Mouse (Mus musculus): ENCODE results near the gene Krtap19-9b. TPM values are rescaled to one million over a fixed set of nuclear protein-coding genes. Genes with fewer than 3 reads are reported as not detected.

Gene Krtap19-9b
- not detected in 2 replicates for polyA plus RNA-seq (2011; ENCODE audit: insufficient read depth, insufficient read length, low read depth, missing spikeins)

DNA sequence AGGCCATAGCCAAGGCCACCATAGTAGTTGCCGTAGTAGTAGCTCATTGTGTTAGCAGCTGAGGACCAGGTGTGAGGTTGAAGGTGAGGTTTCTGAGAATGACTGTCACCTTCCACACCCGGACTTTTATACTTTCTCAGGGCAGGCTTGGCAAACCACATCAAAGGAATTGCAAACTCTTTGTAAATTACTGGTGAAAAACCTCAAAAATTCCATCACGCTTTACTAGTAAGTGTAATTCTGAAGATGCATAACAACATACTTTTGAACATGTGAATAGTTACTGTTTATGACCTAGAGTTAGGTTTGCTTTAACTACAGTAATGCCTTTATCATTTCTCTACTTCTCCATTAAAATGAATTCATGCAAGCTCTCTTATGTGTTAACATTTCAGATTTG is at the start of gene Krtap19-9b:
Krtap19-9b (minus strand) TSS at position 101 of the 400 bp plus-strand sequence.
- Histone ChIP-seq H3K36me3 (ENCODE audit: control insufficient read depth, insufficient read depth, low read length, poor library complexity, severe bottlenecking) (no peaks in the 10 kb centered on the region), H3K9me3 (replicated peaks; ENCODE audit: control insufficient read depth, insufficient read depth, low read length, poor library complexity, severe bottlenecking) (no peaks in the 10 kb centered on the region)
- TF ChIP-seq EP300 (IDR thresholded peaks at IDR 0.05; ENCODE audit: insufficient read depth, low read depth, low read length), result no peak
- no peak for TF ChIP-seq CTCF (IDR thresholded peaks at IDR 0.05; ENCODE audit: low read depth, low read length)
- no peak for TF ChIP-seq POLR2A (IDR thresholded peaks at IDR 0.05; ENCODE audit: insufficient read depth, low read length)

DNA sequence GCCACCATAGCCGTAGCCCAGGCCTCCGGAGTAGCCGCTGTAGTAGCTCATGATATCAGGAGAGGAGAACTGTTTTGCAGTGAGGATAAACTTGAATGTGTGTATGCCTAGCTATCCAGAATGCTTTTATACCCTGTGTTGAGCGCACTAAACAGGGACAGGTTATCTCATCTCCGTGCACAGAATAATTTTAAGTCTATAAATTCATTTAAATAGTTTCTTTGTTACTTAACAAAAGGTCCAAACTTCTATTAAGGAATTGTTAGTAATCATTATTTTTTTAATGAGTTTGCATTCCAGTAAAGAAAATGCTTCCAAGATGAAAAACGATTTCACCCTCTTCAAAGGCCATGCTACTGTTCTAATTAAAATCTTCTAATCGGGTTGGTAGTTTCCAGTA is 30.7 kb upstream of the Krtap19-9b start, which contains the start of gene Krtap16-3:
Krtap16-3 (minus strand) TSS at position 101 of the 400 bp plus-strand sequence.
- TF ChIP-seq POLR2A (IDR thresholded peaks at IDR 0.05; ENCODE audit: insufficient read depth, low read length), result no peak
- no peak for TF ChIP-seq EP300 (IDR thresholded peaks at IDR 0.05; ENCODE audit: insufficient read depth, low read depth, low read length)
- TF ChIP-seq CTCF (IDR thresholded peaks at IDR 0.05; ENCODE audit: low read depth, low read length), result no peak
- Histone ChIP-seq H3K27ac (ENCODE audit: insufficient read depth, low read length) (no peak within 1 kb of the TSS), H3K9me3 (replicated peaks; ENCODE audit: control insufficient read depth, insufficient read depth, low read length, poor library complexity, severe bottlenecking) (peaks cover 4% of the 10 kb centered on the region), H3K9ac (ENCODE audit: low read depth, poor library complexity, severe bottlenecking) (no peak within 1 kb of the TSS), H3K27me3 (ENCODE audit: control insufficient read depth, insufficient read depth, low read length, poor library complexity, severe bottlenecking) (no peaks in the 10 kb centered on the region), H3K4me1 (ENCODE audit: control insufficient read depth, insufficient read depth, low read length) (no peaks in the 10 kb centered on the region), H3K4me3 (ENCODE audit: low read depth, low read length) (no peak within 1 kb of the TSS), H3K36me3 (ENCODE audit: control insufficient read depth, insufficient read depth, low read length, poor library complexity, severe bottlenecking) (no peaks in the 10 kb centered on the region)

More for the DNA sequence above, at the start of gene Krtap19-9b:
- no peak within 1 kb of the TSS for H3K4me3 ChIP-seq (ENCODE audit: low read depth, low read length)
- H3K4me1 ChIP-seq (ENCODE audit: control insufficient read depth, insufficient read depth, low read length), result no peaks in the 10 kb centered on the region
- no peak within 1 kb of the TSS for H3K9ac ChIP-seq (ENCODE audit: low read depth, poor library complexity, severe bottlenecking)
- H3K27ac ChIP-seq (ENCODE audit: insufficient read depth, low read length), result no peak within 1 kb of the TSS
- H3K27me3 ChIP-seq (ENCODE audit: control insufficient read depth, insufficient read depth, low read length, poor library complexity, severe bottlenecking), result no peaks in the 10 kb centered on the region

DNA sequence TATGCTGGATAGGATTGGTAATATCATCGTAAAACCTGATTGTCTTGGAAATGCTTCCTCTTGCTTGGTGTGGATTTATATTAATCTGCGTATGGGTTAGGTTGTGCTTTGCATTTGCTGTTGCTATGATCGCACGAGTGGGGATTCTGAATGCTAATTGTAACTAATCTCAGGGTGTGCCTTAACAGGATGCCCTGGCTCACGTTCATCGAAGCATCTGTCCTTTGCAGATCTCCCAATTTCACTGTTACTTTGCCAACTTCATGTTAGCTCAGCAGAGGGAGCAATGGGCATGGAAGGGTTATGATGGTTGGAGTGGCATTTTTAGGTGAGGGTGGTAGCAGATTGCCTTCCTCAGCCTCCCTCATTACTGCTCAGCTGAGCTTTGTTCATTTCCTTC is 9.0 kb upstream of the Krtap19-9b start:
- Histone ChIP-seq H3K36me3 (ENCODE audit: control insufficient read depth, insufficient read depth, low read length, poor library complexity, severe bottlenecking) (no peaks in the 10 kb centered on the region), H3K27me3 (ENCODE audit: control insufficient read depth, insufficient read depth, low read length, poor library complexity, severe bottlenecking) (no peaks in the 10 kb centered on the region), H3K9ac (ENCODE audit: low read depth, poor library complexity, severe bottlenecking) (no peak overlapping the region), H3K9me3 (replicated peaks; ENCODE audit: control insufficient read depth, insufficient read depth, low read length, poor library complexity, severe bottlenecking) (no peaks in the 10 kb centered on the region), H3K4me1 (ENCODE audit: control insufficient read depth, insufficient read depth, low read length) (no peaks in the 10 kb centered on the region), H3K4me3 (ENCODE audit: low read depth, low read length) (no peak overlapping the region), H3K27ac (ENCODE audit: insufficient read depth, low read length) (no peak overlapping the region)
- no peak for TF ChIP-seq POLR2A (IDR thresholded peaks at IDR 0.05; ENCODE audit: insufficient read depth, low read length)
- no peak for TF ChIP-seq CTCF (IDR thresholded peaks at IDR 0.05; ENCODE audit: low read depth, low read length)
- no peak for TF ChIP-seq EP300 (IDR thresholded peaks at IDR 0.05; ENCODE audit: insufficient read depth, low read depth, low read length)

DNA sequence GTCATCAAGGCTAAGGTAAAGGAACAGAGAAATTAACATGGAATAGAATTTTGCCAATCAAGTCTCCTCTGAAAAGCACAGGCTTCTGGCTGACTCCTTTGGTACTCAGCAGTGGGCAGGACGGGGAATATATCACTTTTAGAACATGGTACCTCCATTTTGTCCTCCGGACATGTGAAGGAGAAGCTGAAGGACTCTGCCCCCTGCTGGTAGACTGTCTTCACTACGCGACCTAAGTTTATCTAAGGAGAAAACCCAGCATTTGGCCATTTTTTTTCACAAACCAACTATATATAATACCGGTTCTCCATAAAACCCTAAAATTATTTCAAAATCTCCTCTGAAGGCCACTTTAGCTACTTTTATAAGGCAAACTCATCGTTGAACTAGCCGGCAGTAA is 6.2 kb upstream of the Krtap19-9b start:
- TF ChIP-seq EP300 (IDR thresholded peaks at IDR 0.05; ENCODE audit: insufficient read depth, low read depth, low read length), result no peak
- no peak for TF ChIP-seq POLR2A (IDR thresholded peaks at IDR 0.05; ENCODE audit: insufficient read depth, low read length)
- peak; percentile 14 for TF ChIP-seq CTCF (IDR thresholded peaks at IDR 0.05; ENCODE audit: low read depth, low read length)
- no peaks in the 10 kb centered on the region for H3K36me3 ChIP-seq (ENCODE audit: control insufficient read depth, insufficient read depth, low read length, poor library complexity, severe bottlenecking)
- no peaks in the 10 kb centered on the region for H3K27me3 ChIP-seq (ENCODE audit: control insufficient read depth, insufficient read depth, low read length, poor library complexity, severe bottlenecking)
- H3K9me3 ChIP-seq (replicated peaks; ENCODE audit: control insufficient read depth, insufficient read depth, low read length, poor library complexity, severe bottlenecking), result no peaks in the 10 kb centered on the region
- no peak overlapping the region for H3K4me3 ChIP-seq (ENCODE audit: low read depth, low read length)
- H3K9ac ChIP-seq (ENCODE audit: low read depth, poor library complexity, severe bottlenecking), result no peak overlapping the region
- no peaks in the 10 kb centered on the region for H3K4me1 ChIP-seq (ENCODE audit: control insufficient read depth, insufficient read depth, low read length)
- H3K27ac ChIP-seq (ENCODE audit: insufficient read depth, low read length), result no peak overlapping the region

DNA sequence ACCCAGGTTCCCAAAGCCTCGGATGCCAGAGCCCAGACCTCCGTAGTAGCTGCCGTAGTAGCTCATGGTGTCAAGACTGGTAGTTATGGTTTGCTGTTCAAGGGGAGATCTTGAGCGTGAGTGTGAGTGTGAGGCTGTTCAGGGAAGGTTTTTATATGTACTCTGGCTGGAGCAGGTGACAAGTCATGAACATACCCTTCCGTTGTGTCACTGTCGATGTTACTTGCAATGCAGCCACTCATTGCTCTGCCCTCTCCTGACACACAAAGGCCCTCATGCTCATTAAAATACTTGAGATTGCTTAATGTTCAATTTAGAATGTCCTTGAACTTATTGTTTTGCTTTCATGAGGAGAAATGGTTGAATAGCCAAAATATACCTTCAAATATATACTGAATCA is 35.7 kb downstream of the Krtap19-9b start, which contains the start of gene Krtap19-5:
Krtap19-5 (minus strand) TSS at position 101 of the 400 bp plus-strand sequence.
- TF ChIP-seq EP300 (IDR thresholded peaks at IDR 0.05; ENCODE audit: insufficient read depth, low read depth, low read length) (no peak), CTCF (IDR thresholded peaks at IDR 0.05; ENCODE audit: low read depth, low read length) (no peak), POLR2A (IDR thresholded peaks at IDR 0.05; ENCODE audit: insufficient read depth, low read length) (no peak)
- Histone ChIP-seq H3K27ac (ENCODE audit: insufficient read depth, low read length) (no peak within 1 kb of the TSS), H3K4me3 (ENCODE audit: low read depth, low read length) (no peak within 1 kb of the TSS), H3K4me1 (ENCODE audit: control insufficient read depth, insufficient read depth, low read length) (no peaks in the 10 kb centered on the region), H3K9me3 (replicated peaks; ENCODE audit: control insufficient read depth, insufficient read depth, low read length, poor library complexity, severe bottlenecking) (no peaks in the 10 kb centered on the region), H3K9ac (ENCODE audit: low read depth, poor library complexity, severe bottlenecking) (no peak within 1 kb of the TSS), H3K36me3 (ENCODE audit: control insufficient read depth, insufficient read depth, low read length, poor library complexity, severe bottlenecking) (no peaks in the 10 kb centered on the region), H3K27me3 (ENCODE audit: control insufficient read depth, insufficient read depth, low read length, poor library complexity, severe bottlenecking) (no peaks in the 10 kb centered on the region)

DNA sequence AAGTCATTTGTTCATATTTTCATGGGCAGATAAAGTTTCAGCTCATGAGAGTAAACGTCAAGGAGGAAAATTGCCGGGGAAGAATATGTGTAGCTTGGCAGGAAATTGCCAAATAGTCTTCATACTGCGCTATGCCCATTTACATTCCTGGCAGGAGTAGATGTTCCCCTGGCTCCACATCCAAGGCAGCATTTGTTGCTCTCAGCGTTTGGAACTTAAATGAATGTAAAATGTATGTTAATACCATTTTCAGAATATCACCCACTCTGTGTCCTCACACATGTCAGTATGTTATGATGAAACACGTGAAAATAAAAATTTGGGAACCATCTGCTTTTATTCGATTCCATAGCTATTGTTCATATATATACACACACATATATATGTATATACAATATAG is 45.2 kb downstream of the Krtap19-9b start:
- H3K9me3 ChIP-seq (replicated peaks; ENCODE audit: control insufficient read depth, insufficient read depth, low read length, poor library complexity, severe bottlenecking), result no peaks in the 10 kb centered on the region
- TF ChIP-seq POLR2A (IDR thresholded peaks at IDR 0.05; ENCODE audit: insufficient read depth, low read length) (no peak), CTCF (IDR thresholded peaks at IDR 0.05; ENCODE audit: low read depth, low read length) (no peak), EP300 (IDR thresholded peaks at IDR 0.05; ENCODE audit: insufficient read depth, low read depth, low read length) (no peak)
- H3K4me3 ChIP-seq (ENCODE audit: low read depth, low read length), result no peak overlapping the region
- no peak overlapping the region for H3K9ac ChIP-seq (ENCODE audit: low read depth, poor library complexity, severe bottlenecking)
- H3K27ac ChIP-seq (ENCODE audit: insufficient read depth, low read length), result no peak overlapping the region
- H3K4me1 ChIP-seq (ENCODE audit: control insufficient read depth, insufficient read depth, low read length), result no peaks in the 10 kb centered on the region
- H3K36me3 ChIP-seq (ENCODE audit: control insufficient read depth, insufficient read depth, low read length, poor library complexity, severe bottlenecking), result no peaks in the 10 kb centered on the region
- no peaks in the 10 kb centered on the region for H3K27me3 ChIP-seq (ENCODE audit: control insufficient read depth, insufficient read depth, low read length, poor library complexity, severe bottlenecking)

Data from ES-Bruce4 (cell line).